Mouse (Mus musculus): Measurements from ENCODE around the gene Tmem91. TPM values are rescaled to one million over a fixed set of nuclear protein-coding genes. Genes with fewer than 3 reads are reported as not detected.

The Tmem91 gene
- polyA plus RNA-seq, 1 experiment from 2014 or later = 3.5 TPM

DNA sequence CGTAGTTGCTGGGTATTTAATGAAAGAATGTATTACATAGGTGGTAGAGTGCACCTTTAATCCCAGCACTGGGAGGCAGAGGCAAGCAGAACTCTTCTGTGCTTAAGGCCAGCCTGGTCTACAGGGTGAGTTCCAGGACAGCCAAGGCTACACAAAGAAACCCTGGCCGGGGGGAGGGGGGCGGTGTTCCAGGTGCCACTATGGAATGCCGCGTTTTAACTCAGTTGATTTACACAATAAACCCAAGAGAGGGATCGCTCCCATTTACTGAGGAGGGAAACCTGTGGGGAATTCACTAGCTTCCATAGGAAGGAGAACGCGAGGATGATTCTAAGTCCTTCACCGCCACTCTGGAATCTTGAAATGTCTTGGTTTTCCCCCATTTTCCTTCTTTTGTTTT lies 5.3 kb downstream of the Tmem91 start:
- no peak for ATAC-seq (ENCODE audit: insufficient read depth, low FRiP score)
- WGBS = 78% methylated on average over 9 of the region's 9 CpGs
- Histone ChIP-seq H3K4me3 (replicated peaks; ENCODE audit: low read length) (no peak overlapping the region), H3K27me3 (ENCODE audit: control insufficient read depth, insufficient read depth, low read length) (peaks cover 13% of the 10 kb centered on the region), H3K36me3 (ENCODE audit: control insufficient read depth, insufficient read depth, low read length) (no peaks in the 10 kb centered on the region; the same call in 1 of the 2 replicates), H3K4me2 (ENCODE audit: low read depth, low read length) (no peak overlapping the region), H3K27ac (ENCODE audit: low read length) (no peak overlapping the region), H3K9ac (ENCODE audit: low read length) (no peak overlapping the region), H3K4me1 (ENCODE audit: control insufficient read depth, insufficient read depth, low read length) (peaks cover 11% of the 10 kb centered on the region; the same call in 1 of the 2 replicates), H3K9me3 (replicated peaks; ENCODE audit: control insufficient read depth, low read length) (no peaks in the 10 kb centered on the region)

DNA sequence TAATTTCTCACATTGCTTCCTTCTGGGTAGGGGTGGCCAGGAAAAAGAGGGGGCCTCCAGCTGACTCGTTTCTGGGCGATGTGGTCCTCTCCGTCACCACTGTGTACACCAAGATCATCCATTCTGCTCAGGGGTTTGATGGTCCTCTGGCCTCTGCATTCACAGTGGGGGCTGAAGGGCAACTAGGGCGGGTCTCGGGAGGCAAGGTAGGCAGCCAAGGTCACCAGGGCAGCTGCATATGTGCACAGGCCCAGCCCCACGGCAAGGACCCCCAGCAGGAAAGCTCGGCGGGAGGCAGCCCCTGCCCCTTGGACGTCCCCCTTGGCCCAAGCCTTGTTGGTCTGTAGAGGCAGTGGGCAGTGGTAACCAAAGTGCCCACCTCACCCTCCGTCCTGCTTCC lies 5.8 kb downstream of the Tmem91 start:
- no peak overlapping the region for H3K9ac ChIP-seq (ENCODE audit: low read length)
- 79% methylated on average over 10 of the region's 10 CpGs for WGBS

DNA sequence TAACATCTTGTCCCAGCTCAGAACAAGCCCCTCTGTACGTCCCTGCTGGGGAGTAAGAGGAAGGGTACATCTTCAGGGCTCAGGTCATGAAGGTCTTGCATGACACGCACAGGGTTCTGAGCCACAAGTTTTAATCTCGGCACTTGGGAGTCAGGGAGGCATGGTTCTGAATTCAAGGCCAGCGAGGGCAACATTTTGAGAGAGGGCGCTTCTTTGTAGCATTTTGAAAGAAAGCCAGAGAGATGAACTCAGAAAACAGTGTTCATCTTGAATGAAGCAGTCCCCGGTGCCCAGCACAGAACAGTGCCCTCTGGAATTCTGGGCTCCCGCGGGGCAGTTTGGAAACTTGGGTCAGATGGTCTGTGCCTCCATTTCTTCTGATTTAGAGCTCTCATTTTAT lies 8.6 kb downstream of the Tmem91 start:
- H3K27ac ChIP-seq (ENCODE audit: low read length) = no peak overlapping the region
- no peaks in the 10 kb centered on the region for H3K9me3 ChIP-seq (replicated peaks; ENCODE audit: control insufficient read depth, low read length)
- H3K36me3 ChIP-seq (ENCODE audit: control insufficient read depth, insufficient read depth, low read length) = no peaks in the 10 kb centered on the region; the same call in none of the 2 replicates
- no peak overlapping the region for H3K4me2 ChIP-seq (ENCODE audit: low read depth, low read length)
- H3K4me3 ChIP-seq (replicated peaks; ENCODE audit: low read length) = no peak overlapping the region
- H3K4me1 ChIP-seq (ENCODE audit: control insufficient read depth, insufficient read depth, low read length) = 0 out of 2 replicates have a peak, but pooled peaks cover 8% of the 10 kb centered on the region
- 94% methylated on average over 8 of the region's 8 CpGs for WGBS
- no peaks in the 10 kb centered on the region for H3K27me3 ChIP-seq (ENCODE audit: control insufficient read depth, insufficient read depth, low read length)
- H3K9ac ChIP-seq (ENCODE audit: low read length) = no peak overlapping the region
- ATAC-seq (ENCODE audit: insufficient read depth, low FRiP score) = no peak

More for the DNA sequence above, 5.8 kb downstream of the Tmem91 start:
- Histone ChIP-seq H3K27me3 (ENCODE audit: control insufficient read depth, insufficient read depth, low read length) (peaks cover 8% of the 10 kb centered on the region), H3K4me2 (ENCODE audit: low read depth, low read length) (no peak overlapping the region), H3K4me1 (ENCODE audit: control insufficient read depth, insufficient read depth, low read length) (0 out of 2 replicates have a peak, but pooled peaks cover 8% of the 10 kb centered on the region), H3K27ac (ENCODE audit: low read length) (no peak overlapping the region), H3K36me3 (ENCODE audit: control insufficient read depth, insufficient read depth, low read length) (no peaks in the 10 kb centered on the region; the same call in none of the 2 replicates), H3K4me3 (replicated peaks; ENCODE audit: low read length) (no peak overlapping the region), H3K9me3 (replicated peaks; ENCODE audit: control insufficient read depth, low read length) (no peaks in the 10 kb centered on the region)
- no peak for ATAC-seq (ENCODE audit: insufficient read depth, low FRiP score)

DNA sequence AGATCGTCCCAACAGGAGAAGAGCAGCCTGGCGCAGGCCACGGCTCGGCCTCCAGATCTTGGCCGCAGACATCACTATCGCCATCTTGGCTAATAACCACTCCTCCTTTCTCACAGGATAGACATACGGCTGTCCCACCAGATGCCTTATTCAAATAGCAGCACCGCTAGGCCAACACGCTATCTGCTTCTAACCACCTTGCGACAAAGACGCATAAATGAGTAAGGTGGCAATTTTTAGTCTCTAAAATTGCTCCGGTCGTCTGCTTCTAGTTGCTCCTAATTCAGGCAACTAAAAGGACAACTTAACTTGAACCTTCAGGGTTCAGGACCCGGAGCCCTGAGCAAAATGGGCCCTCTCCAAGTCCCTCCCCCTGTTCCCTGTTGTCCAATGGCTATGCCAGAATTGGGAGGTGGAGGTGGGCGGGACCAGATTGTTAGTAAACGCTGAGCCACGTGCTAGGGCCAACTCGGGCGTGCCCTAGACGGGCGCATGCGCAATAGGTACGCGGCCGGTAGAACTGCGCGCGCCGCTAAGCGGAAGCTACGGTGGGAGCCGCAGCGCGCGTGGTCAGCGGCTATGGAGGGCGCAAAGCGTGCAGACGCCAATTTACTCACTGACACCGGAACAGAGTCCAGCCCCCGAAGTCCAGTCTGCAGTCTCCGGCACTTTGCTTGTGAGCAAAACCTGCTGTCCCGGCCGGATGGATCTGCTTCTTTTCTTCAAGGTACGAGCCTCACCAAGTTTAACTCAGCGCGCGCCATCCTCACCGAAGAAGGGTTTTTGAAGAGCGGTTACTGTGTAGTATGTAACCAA lies 16.1 kb downstream of the Tmem91 start, which contains the start of the genes Bckdha and Exosc5:
Gene Bckdha (minus strand): TSS at position 325 of the 816 bp plus-strand sequence.
Gene Exosc5 (plus strand): TSS at position 508 of the 816 bp plus-strand sequence.
- H3K4me1 ChIP-seq (ENCODE audit: control insufficient read depth, insufficient read depth, low read length) = peaks cover 15% of the 10 kb centered on the region; the same call in 1 of the 2 replicates
- no peaks in the 10 kb centered on the region for H3K36me3 ChIP-seq (ENCODE audit: control insufficient read depth, insufficient read depth, low read length)
- H3K27me3 ChIP-seq (ENCODE audit: control insufficient read depth, insufficient read depth, low read length) = no peaks in the 10 kb centered on the region
- WGBS = under 1% methylated on average over 50 of the region's 50 CpGs
- peak within 1 kb of the TSS; percentile 74 for H3K4me3 ChIP-seq (replicated peaks; ENCODE audit: low read length)
- H3K4me2 ChIP-seq (ENCODE audit: low read depth, low read length) = peak within 1 kb of the TSS; percentile 79
- peak within 1 kb of the TSS; percentile 87 for H3K27ac ChIP-seq (ENCODE audit: low read length)
- peak; percentile 99 for ATAC-seq (ENCODE audit: insufficient read depth, low FRiP score)
- peak within 1 kb of the TSS; percentile 81 for H3K9ac ChIP-seq (ENCODE audit: low read length)
- no peaks in the 10 kb centered on the region for H3K9me3 ChIP-seq (replicated peaks; ENCODE audit: control insufficient read depth, low read length)

DNA sequence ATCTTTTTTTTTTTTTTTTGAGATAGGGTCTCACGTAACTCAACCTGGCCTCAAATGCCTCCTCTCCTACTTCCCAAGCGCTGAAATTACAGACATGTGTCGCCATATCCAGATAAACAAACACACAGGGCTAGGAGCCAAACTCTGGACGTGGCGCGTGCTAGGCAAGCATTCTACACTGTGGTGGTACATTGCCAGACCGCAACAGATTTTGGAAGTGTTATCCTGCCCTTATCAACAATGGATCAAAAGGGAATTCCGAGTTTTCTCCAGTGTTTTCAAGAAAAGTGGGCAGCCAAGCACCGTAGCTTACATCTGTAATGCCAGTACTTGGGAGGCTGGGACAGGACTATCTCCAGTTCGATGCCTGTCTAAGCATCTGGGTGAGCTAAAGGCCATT lies 17.2 kb downstream of the Tmem91 start:
- no peak overlapping the region for H3K27ac ChIP-seq (ENCODE audit: low read length)
- H3K27me3 ChIP-seq (ENCODE audit: control insufficient read depth, insufficient read depth, low read length) = no peaks in the 10 kb centered on the region
- H3K9ac ChIP-seq (ENCODE audit: low read length) = peak overlapping the region; percentile 78
- WGBS = 29% methylated on average over 10 of the region's 10 CpGs
- H3K4me1 ChIP-seq (ENCODE audit: control insufficient read depth, insufficient read depth, low read length) = peaks cover 15% of the 10 kb centered on the region; the same call in 1 of the 2 replicates
- no peaks in the 10 kb centered on the region for H3K36me3 ChIP-seq (ENCODE audit: control insufficient read depth, insufficient read depth, low read length)
- no peak for ATAC-seq (ENCODE audit: insufficient read depth, low FRiP score)
- H3K4me3 ChIP-seq (replicated peaks; ENCODE audit: low read length) = peak overlapping the region; percentile 74
- peak overlapping the region; percentile 79 for H3K4me2 ChIP-seq (ENCODE audit: low read depth, low read length)
- H3K9me3 ChIP-seq (replicated peaks; ENCODE audit: control insufficient read depth, low read length) = no peaks in the 10 kb centered on the region

DNA sequence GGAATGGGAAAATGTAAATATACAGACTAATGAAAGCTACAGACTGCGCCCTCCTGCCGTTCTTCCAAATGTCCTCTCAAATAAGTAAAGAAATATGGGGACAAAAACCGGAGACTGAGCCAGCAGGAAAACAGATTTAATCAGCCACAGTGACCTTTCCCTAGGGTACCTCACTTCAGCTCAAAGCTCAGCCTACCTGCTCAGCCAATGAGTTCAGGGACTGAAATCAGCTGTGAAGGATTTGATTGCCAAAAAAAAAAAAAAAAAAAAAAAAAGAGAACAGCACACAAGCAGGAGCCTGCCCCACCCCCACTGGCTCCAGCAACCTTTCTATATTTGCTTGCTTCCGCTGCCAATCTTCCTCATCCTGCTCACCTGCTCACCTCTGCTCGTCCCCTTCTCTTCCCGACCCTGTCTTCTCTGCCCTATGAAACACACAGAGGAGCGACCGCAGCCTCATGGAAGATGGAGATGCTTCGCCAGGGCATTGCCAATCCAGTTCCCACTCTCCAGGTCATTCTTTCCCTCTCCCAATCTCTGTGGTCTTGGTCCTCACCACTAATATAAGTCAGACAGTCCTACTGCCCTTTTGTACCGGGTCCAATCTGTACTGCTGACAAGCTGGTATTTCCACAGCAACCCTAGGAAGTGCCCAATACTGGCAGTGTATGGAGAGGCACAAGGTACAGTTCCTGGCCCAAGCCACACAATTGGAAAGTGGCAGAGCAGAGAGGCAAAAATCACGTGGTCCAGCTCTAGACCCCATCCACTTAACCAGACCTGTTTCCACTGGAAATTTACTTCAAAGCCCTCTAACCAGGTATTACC lies 19.2 kb downstream of the Tmem91 start:
- ATAC-seq (ENCODE audit: insufficient read depth, low FRiP score) = no peak
- no peak overlapping the region for H3K27ac ChIP-seq (ENCODE audit: low read length)
- H3K4me2 ChIP-seq (ENCODE audit: low read depth, low read length) = no peak overlapping the region
- no peaks in the 10 kb centered on the region for H3K27me3 ChIP-seq (ENCODE audit: control insufficient read depth, insufficient read depth, low read length)
- H3K4me1 ChIP-seq (ENCODE audit: control insufficient read depth, insufficient read depth, low read length) = peaks cover 15% of the 10 kb centered on the region; the same call in 1 of the 2 replicates
- H3K9ac ChIP-seq (ENCODE audit: low read length) = no peak overlapping the region
- H3K4me3 ChIP-seq (replicated peaks; ENCODE audit: low read length) = no peak overlapping the region
- no peaks in the 10 kb centered on the region for H3K36me3 ChIP-seq (ENCODE audit: control insufficient read depth, insufficient read depth, low read length)
- H3K9me3 ChIP-seq (replicated peaks; ENCODE audit: control insufficient read depth, low read length) = no peaks in the 10 kb centered on the region
- 63% methylated on average over 11 of the region's 11 CpGs for WGBS

DNA sequence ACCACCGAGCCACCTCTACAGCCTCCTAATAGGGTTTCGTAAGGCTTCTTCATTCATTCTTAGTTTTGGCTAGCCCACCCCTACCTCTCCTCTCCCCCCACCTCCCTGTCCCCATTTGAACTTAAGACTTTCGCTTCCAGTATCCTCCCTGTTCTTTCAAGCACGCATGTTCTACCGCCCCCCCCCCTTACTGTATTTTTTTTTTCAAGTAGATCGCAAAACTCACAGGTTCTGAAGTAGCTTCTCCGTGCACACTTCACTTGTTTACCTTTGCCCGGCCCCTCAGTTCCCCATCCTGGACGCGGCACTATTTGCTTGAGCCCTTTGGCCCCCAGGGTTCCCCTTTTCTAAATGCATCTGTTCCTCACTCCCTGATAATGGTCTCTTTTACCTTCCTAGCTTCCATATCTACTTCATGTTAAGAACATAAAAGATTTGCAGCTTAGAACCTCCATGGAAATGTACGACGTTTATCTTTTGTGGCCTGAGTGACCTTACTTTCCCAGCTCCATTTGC lies 22.7 kb downstream of the Tmem91 start:
- ATAC-seq (ENCODE audit: insufficient read depth, low FRiP score) = no peak
- H3K9ac ChIP-seq (ENCODE audit: low read length) = no peak overlapping the region
- H3K4me1 ChIP-seq (ENCODE audit: control insufficient read depth, insufficient read depth, low read length) = peaks cover 4% of the 10 kb centered on the region; the same call in 1 of the 2 replicates

DNA sequence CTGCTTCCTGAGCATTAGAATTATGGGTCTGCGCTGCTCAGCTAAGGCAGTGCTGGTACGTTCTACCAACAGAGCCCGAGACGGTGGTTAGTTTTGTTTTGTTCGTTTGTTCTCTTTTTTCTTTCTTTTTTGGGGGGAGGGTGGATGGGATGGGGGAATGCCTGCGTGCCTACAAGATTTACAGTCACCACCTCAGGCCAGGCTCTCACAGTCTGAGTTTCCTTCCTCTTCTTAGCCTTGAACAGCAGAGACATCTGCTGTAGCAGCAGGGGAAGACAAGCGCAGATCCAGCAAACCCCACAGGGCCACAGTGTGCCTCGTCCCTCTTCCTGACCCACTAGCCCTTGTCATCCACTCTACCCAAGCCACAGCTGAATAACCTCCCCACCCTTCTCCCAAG lies 23.7 kb downstream of the Tmem91 start:
- Histone ChIP-seq H3K27me3 (ENCODE audit: control insufficient read depth, insufficient read depth, low read length) (no peaks in the 10 kb centered on the region), H3K27ac (ENCODE audit: low read length) (no peak overlapping the region; the same call in 1 of the 2 replicates), H3K4me1 (ENCODE audit: control insufficient read depth, insufficient read depth, low read length) (no peaks in the 10 kb centered on the region), H3K9ac (ENCODE audit: low read length) (no peak overlapping the region), H3K9me3 (replicated peaks; ENCODE audit: control insufficient read depth, low read length) (no peaks in the 10 kb centered on the region), H3K4me2 (ENCODE audit: low read depth, low read length) (no peak overlapping the region), H3K36me3 (ENCODE audit: control insufficient read depth, insufficient read depth, low read length) (no peaks in the 10 kb centered on the region), H3K4me3 (replicated peaks; ENCODE audit: low read length) (no peak overlapping the region)
- 85% methylated on average over 8 of the region's 8 CpGs for WGBS
- ATAC-seq (ENCODE audit: insufficient read depth, low FRiP score) = no peak; the same call in 1 of the 2 replicates

More for the DNA sequence above, 22.7 kb downstream of the Tmem91 start:
- H3K4me3 ChIP-seq (replicated peaks; ENCODE audit: low read length) = no peak overlapping the region
- no peaks in the 10 kb centered on the region for H3K9me3 ChIP-seq (replicated peaks; ENCODE audit: control insufficient read depth, low read length)
- H3K27me3 ChIP-seq (ENCODE audit: control insufficient read depth, insufficient read depth, low read length) = no peaks in the 10 kb centered on the region
- no peak overlapping the region for H3K27ac ChIP-seq (ENCODE audit: low read length)
- WGBS = 76% methylated on average over 12 of the region's 12 CpGs
- no peaks in the 10 kb centered on the region for H3K36me3 ChIP-seq (ENCODE audit: control insufficient read depth, insufficient read depth, low read length)
- no peak overlapping the region for H3K4me2 ChIP-seq (ENCODE audit: low read depth, low read length)

All from stomach, embryonic 16.5 days (tissue).